Mouse (Mus musculus) liver, embryonic 14.5 days (tissue): ENCODE data around the gene Vsig10l.

Source experiments
- CTCF ChIP-seq: IDR thresholded peaks from 2 replicates; pipeline ENCODE4 v1.5.1; 2016; ENCODE audit warnings: antibody characterized with exemption, low read depth, control low read depth
- EP300 ChIP-seq: IDR thresholded peaks from 2 replicates; pipeline ENCODE4 v1.6.1; 2016; ENCODE audit warnings: antibody characterized with exemption, low read depth

- TF ChIP-seq CTCF, result no peak
- TF ChIP-seq EP300, result no peak
Observed at GRCm38 (mm10) chr7:43423991-43424625, 38.8 kb upstream of the Vsig10l start.
